Mouse (Mus musculus): ENCODE results near the gene Gm5728. TPM values are rescaled to one million over a fixed set of nuclear protein-coding genes. Genes with fewer than 3 reads are reported as not detected.

Gene Gm5728
- polyA plus RNA-seq (2017; shearing (Covaris generic)), result not detected

GRCm38 (mm10) chr7:20375310-20375709 lies at the start of gene Gm5728:
Gm5728 (minus strand) TSS chr7:20375410.

GRCm38 (mm10) chr7:20417642-20418041 lies 42.4 kb upstream of the Gm5728 start, which contains the start of gene Vmn1r100:
Vmn1r100 (plus strand) TSS chr7:20417942.

DNA sequence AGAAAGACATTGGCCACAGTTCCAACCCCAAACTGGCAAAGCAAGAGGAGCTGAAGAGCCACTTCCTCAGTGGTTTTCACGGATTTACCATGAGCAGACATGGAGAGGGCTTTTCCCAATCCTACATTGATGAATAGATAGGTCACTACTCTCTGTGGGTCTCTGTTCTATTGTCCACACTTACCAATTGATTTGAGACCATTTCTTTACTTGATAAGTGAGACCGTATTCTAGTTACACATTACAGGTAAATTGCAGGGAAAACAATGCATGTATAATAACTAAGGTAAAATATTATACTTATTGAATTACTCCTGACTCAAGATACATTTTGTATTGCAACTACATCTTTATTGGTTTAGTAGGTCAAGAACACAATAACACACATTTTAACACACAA lies 41.2 kb downstream of the Gm5728 start, which contains the start of gene Gm4133:
Gm4133 (minus strand) TSS at position 101 of the 400 bp plus-strand sequence.

Other genes with a start within 250 kb of the Gm5728 start
- gene Vmn1r93, start 236.3 kb downstream of the Gm5728 start, polyA plus RNA-seq (2017; shearing (Covaris generic)), result not detected
- not detected for gene Vmn1r94, start 207.0 kb downstream of the Gm5728 start, polyA plus RNA-seq (2017; shearing (Covaris generic))
- gene Vmn1r95, start 181.7 kb downstream of the Gm5728 start, polyA plus RNA-seq (2017; shearing (Covaris generic)), result not detected
- gene Gm6164, start 169.8 kb downstream of the Gm5728 start, polyA plus RNA-seq (2017; shearing (Covaris generic)), result not detected
- not detected for gene Gm4498, start 141.6 kb downstream of the Gm5728 start, polyA plus RNA-seq (2017; shearing (Covaris generic))
- 0.69 TPM for gene Gm5890, start 112.6 kb downstream of the Gm5728 start, polyA plus RNA-seq (2017; shearing (Covaris generic))
- gene Gm4133, start 41.3 kb downstream of the Gm5728 start, polyA plus RNA-seq (2017; shearing (Covaris generic)), result not detected
- gene Vmn1r100, start 42.5 kb upstream of the Gm5728 start, polyA plus RNA-seq (2017; shearing (Covaris generic)), result not detected
- gene Vmn1r101, start 67.2 kb upstream of the Gm5728 start, polyA plus RNA-seq (2017; shearing (Covaris generic)), result not detected
- 0.65 TPM for gene Gm10670, start 99.5 kb upstream of the Gm5728 start, polyA plus RNA-seq (2017; shearing (Covaris generic))
- gene Vmn1r103, start 135.1 kb upstream of the Gm5728 start, polyA plus RNA-seq (2017; shearing (Covaris generic)), result not detected
- gene Vmn1r104, start 158.4 kb upstream of the Gm5728 start, polyA plus RNA-seq (2017; shearing (Covaris generic)), result not detected
- not detected for gene Gm5726, start 170.3 kb upstream of the Gm5728 start, polyA plus RNA-seq (2017; shearing (Covaris generic))
- not detected for gene Gm4141, start 200.8 kb upstream of the Gm5728 start, polyA plus RNA-seq (2017; shearing (Covaris generic))
- gene Gm4513, start 223.6 kb upstream of the Gm5728 start, polyA plus RNA-seq (2017; shearing (Covaris generic)), result not detected